Mouse (Mus musculus) macrophage (primary cell): ENCODE data around the gene Gm4869. TPM values are rescaled to one million over a fixed set of nuclear protein-coding genes. Genes with fewer than 3 reads are reported as not detected.
"Not testable (repeated sequence)": the region's sequence is repeated elsewhere in the genome, so short reads cannot be mapped to it uniquely, and the experiment has no call there.

Source experiments
- H3K27ac ChIP-seq: fragments of 350-480 bp; formaldehyde crosslinking; 2 replicates; pipeline ENCODE4 v1.9.0; 2021
- H3K36me3 ChIP-seq: fragments of 350-480 bp; formaldehyde crosslinking; 2 replicates; pipeline ENCODE4 v1.9.0; 2021; ENCODE audit errors: inconsistent target
- H3K4me3 ChIP-seq: fragments of 350-480 bp; formaldehyde crosslinking; 2 replicates; pipeline ENCODE4 v1.9.0; 2021; ENCODE audit errors: inconsistent target
- H3K79me2 ChIP-seq: fragments of 350-480 bp; formaldehyde crosslinking; 2 replicates; pipeline ENCODE4 v1.9.0; 2021; ENCODE audit errors: inconsistent target
- WGBS: methylation state at CpG from one replicate; pipeline ENCODE4 v1.1.7; 2026; ENCODE audit warnings: inconsistent platforms; ENCODE audit not compliant: missing documents; 5-methylcytosine and 5-hydroxymethylcytosine counted together
- polyA plus RNA-seq: library from polyadenylated mRNA; stranded (reverse); fragments of 250-400 nt; gene quantifications from 3 replicates; pipeline ENCODE4 v1.2.4, GENCODE M21; 2018; ENCODE audit warnings: inconsistent platforms

Gene Gm4869
- polyA plus RNA-seq, 1 experiment from 2014 or later, result not detected

GRCm38 (mm10) chr5:140439117-140439516 is 6.3 kb upstream of the Gm4869 start:
- peaks cover 73% of the 10 kb centered on the region for H3K36me3 ChIP-seq
- H3K27ac ChIP-seq, H3K4me3 ChIP-seq, H3K79me2 ChIP-seq: not testable (repeated sequence)
- WGBS, result no CpG with 5 or more reads among the region's 6 CpGs

- H3K36me3 ChIP-seq, result peaks cover 68% of the 10 kb centered on the region
- 100% methylated on average over 2 of the region's 3 CpGs for WGBS
Observed at GRCm38 (mm10) chr5:140441406-140441805, 4.0 kb upstream of the Gm4869 start.

GRCm38 (mm10) chr5:140444012-140444411 is 1.4 kb upstream of the Gm4869 start:
- Histone ChIP-seq H3K4me3 (no peak overlapping the region), H3K27ac (no peak overlapping the region), H3K36me3 (peaks cover 47% of the 10 kb centered on the region), H3K79me2 (no peaks in the 10 kb centered on the region)
- WGBS, result 97% methylated on average over 4 of the region's 4 CpGs

More at GRCm38 (mm10) chr5:140441406-140441805, 4.0 kb upstream of the Gm4869 start:
- no peak overlapping the region for H3K27ac ChIP-seq
- H3K4me3 ChIP-seq, result no peak overlapping the region
- H3K79me2 ChIP-seq, result no peaks in the 10 kb centered on the region

GRCm38 (mm10) chr5:140446054-140446453 is 609 bp downstream of the Gm4869 start:
- WGBS, result 80% methylated on average over 7 of the region's 7 CpGs
- Histone ChIP-seq H3K4me3 (no peak overlapping the region), H3K27ac (no peak overlapping the region), H3K36me3 (peaks cover 32% of the 10 kb centered on the region), H3K79me2 (no peaks in the 10 kb centered on the region)

GRCm38 (mm10) chr5:140454488-140454887 is 9.0 kb downstream of the Gm4869 start:
- no peak overlapping the region for H3K27ac ChIP-seq
- no peaks in the 10 kb centered on the region for H3K79me2 ChIP-seq
- no peaks in the 10 kb centered on the region for H3K36me3 ChIP-seq
- H3K4me3 ChIP-seq, result no peak overlapping the region

GRCm38 (mm10) chr5:140455466-140455865 is 10.0 kb downstream of the Gm4869 start:
- Histone ChIP-seq H3K4me3 (no peak overlapping the region), H3K27ac (no peak overlapping the region), H3K36me3 (no peaks in the 10 kb centered on the region), H3K79me2 (no peaks in the 10 kb centered on the region)
- WGBS, result 73% methylated on average over 2 of the region's 2 CpGs

GRCm38 (mm10) chr5:140461476-140461875 is 16.0 kb downstream of the Gm4869 start:
- no peak overlapping the region for H3K27ac ChIP-seq
- H3K36me3 ChIP-seq, result no peaks in the 10 kb centered on the region
- no peaks in the 10 kb centered on the region for H3K79me2 ChIP-seq
- WGBS, result 92% methylated on average over 3 of the region's 3 CpGs
- no peak overlapping the region for H3K4me3 ChIP-seq

- H3K4me3 ChIP-seq, H3K27ac ChIP-seq, H3K36me3 ChIP-seq, H3K79me2 ChIP-seq: not testable (repeated sequence)
- whole genome bisulfite sequencing, result 82% methylated on average over 2 of the region's 2 CpGs
Observed at GRCm38 (mm10) chr5:140463151-140463550, 17.7 kb downstream of the Gm4869 start.

GRCm38 (mm10) chr5:140464943-140465342 is 19.5 kb downstream of the Gm4869 start:
- WGBS, result 88% methylated on average over 2 of the region's 2 CpGs

GRCm38 (mm10) chr5:140472336-140472735 is 26.9 kb downstream of the Gm4869 start:
- Histone ChIP-seq H3K36me3 (no peaks in the 10 kb centered on the region), H3K27ac (no peak overlapping the region), H3K4me3 (no peak overlapping the region), H3K79me2 (no peaks in the 10 kb centered on the region)
- 88% methylated on average over 3 of the region's 3 CpGs for WGBS

More at GRCm38 (mm10) chr5:140464943-140465342, 19.5 kb downstream of the Gm4869 start:
- Histone ChIP-seq H3K27ac (no peak overlapping the region), H3K36me3 (no peaks in the 10 kb centered on the region), H3K79me2 (no peaks in the 10 kb centered on the region), H3K4me3 (no peak overlapping the region)

- WGBS, result 88% methylated on average over 4 of the region's 4 CpGs
- no peak overlapping the region for H3K27ac ChIP-seq
- H3K4me3 ChIP-seq, result no peak overlapping the region
- H3K79me2 ChIP-seq, result no peaks in the 10 kb centered on the region
- no peaks in the 10 kb centered on the region for H3K36me3 ChIP-seq
Observed at GRCm38 (mm10) chr5:140481458-140481857, 36.0 kb downstream of the Gm4869 start.

- Histone ChIP-seq H3K27ac (no peak overlapping the region), H3K36me3 (no peaks in the 10 kb centered on the region), H3K4me3 (no peak overlapping the region), H3K79me2 (no peaks in the 10 kb centered on the region)
- 92% methylated on average over 6 of the region's 6 CpGs for WGBS
Observed at GRCm38 (mm10) chr5:140491142-140491541, 45.7 kb downstream of the Gm4869 start.

GRCm38 (mm10) chr5:140492684-140493233 is 47.3 kb downstream of the Gm4869 start:
- 88% methylated on average over 11 of the region's 11 CpGs for WGBS
- no peak overlapping the region for H3K4me3 ChIP-seq
- no peaks in the 10 kb centered on the region for H3K79me2 ChIP-seq
- H3K36me3 ChIP-seq, result no peaks in the 10 kb centered on the region
- H3K27ac ChIP-seq, result no peak overlapping the region

- no peak overlapping the region for H3K4me3 ChIP-seq
- H3K36me3 ChIP-seq, result no peaks in the 10 kb centered on the region
- H3K27ac ChIP-seq, result no peak overlapping the region
- no peaks in the 10 kb centered on the region for H3K79me2 ChIP-seq
- 48% methylated on average over 6 of the region's 6 CpGs for WGBS
Observed at GRCm38 (mm10) chr5:140498176-140498575, 52.7 kb downstream of the Gm4869 start.

GRCm38 (mm10) chr5:140500736-140501135 is 55.3 kb downstream of the Gm4869 start:
- no peaks in the 10 kb centered on the region for H3K36me3 ChIP-seq
- no peak overlapping the region for H3K4me3 ChIP-seq
- H3K79me2 ChIP-seq, result peaks cover 3% of the 10 kb centered on the region
- 62% methylated on average over 6 of the region's 6 CpGs for WGBS
- H3K27ac ChIP-seq, result no peak overlapping the region
